Mouse (Mus musculus) right cerebral cortex, adult 18-20 months (tissue): ENCODE measurements around the gene Lamc1.
"Not testable (repeated sequence)": the region's sequence is repeated elsewhere in the genome, so short reads cannot be mapped to it uniquely, and the experiment has no call there.

Experiments used
- DNase-seq: peaks from one replicate; pipeline ENCODE4 v3.0.0; 2022; ENCODE audit warnings: mixed read lengths

Lamc1 gene

DNA sequence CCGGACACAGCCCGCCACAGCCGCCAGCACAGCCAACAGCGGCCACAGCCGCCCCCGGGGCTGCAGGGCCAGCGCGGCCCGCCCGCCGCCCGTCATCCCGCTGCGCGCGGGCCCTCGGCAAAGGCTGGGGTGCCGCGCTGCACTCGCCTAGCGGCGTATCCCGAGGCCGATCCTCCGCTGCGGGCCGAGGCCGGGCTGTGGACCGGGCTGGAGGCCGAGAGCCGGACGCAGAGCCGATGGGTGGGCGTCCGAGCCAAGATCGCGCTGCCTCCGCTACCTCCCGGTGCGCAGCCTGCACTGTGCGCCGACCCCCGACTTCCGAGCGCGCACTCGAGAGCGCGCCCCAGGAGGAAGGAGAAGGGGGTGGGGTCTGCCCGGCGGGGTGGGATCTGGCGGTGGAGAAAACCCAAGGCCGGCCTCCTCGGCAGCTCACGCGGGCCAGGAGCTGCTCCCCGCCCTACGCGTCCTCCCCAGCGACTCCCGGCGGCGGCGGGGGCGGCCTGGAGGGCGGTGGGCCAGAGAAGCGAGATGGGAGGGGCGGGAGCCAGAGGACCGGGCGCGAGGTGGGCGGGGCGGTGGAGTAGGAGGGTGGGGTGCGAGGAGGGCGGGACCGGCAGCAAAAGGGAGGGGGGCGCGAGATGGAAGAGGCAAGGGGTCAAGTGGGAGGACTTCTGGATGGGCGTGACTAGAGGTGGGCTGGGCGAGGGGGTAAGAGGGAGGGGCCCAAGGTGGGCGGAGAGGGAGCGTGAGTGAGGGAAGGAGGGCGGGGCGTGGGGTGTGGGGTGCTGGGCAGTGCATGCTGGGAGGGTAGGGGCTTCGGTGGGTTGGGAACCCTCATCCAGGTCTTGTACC, at the start of gene Lamc1:
Gene Lamc1 (minus strand): TSS at position 343 of the 852 bp plus-strand sequence.
- DNase-seq: peak; percentile 82

DNA sequence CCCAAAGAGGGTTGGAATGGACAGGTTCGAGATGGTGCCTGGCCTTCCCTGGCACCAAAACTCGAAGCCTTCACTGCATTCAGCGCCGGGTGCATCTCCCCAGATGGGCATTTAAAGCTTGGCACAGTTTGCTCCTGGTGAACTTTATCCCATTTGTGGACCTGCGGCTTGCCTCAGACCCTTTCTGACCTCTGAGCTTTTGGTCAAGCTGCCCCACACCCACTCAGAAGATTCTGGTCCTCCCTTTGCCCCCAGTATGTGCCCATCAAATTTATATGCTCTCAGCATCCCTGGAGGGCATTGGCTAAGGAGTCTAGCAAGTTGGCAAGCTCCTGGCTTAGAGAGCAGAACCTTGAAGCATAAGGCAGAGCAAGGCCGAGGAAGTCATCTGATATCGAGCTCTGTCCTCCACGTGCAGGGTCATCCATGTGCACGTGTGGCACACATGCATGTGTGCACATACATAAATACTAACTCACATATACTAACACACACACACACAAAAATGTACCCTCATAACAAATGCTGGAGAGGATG, 48.2 kb upstream of the Lamc1 start:
- DNase-seq: no peak

DNA sequence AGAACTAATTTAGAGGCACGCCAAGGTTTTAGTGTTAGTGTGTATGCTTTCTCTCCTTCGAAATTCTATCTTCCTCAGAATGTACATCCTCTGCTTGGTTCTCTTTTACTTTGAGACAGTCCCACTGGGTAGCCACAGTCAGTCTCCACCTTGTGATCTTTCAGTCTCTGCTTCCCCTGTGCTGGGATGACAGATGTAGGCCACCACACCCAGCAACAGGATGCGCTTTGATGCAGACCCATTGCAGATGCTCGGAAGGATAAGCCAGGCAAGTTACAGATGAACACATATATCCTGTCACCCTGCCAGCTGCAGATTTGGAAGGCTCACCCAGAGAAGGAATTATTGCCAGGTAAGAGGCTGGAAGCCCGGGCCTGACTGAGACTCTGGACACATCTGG, 47.2 kb upstream of the Lamc1 start:
- DNase-seq: no peak

DNA sequence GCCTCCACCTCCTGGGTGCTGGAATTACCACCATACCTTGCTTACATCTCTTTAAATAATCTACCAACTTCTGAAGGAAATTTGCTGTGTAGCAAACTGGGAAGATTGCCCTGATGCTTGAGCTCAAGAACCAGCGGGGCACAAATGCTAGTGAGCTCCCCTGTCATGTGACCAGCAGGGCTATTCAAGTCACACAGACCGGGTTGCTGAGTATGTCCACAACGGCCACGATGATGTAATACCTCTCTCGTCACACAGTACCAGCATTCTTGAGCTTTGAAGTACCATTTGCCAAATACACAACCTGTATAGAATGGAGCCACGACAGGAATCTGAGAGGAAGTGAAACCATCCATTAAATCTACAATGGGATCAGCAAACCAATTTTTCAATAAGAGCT, 46.0 kb upstream of the Lamc1 start:
- DNase-seq: no peak

DNA sequence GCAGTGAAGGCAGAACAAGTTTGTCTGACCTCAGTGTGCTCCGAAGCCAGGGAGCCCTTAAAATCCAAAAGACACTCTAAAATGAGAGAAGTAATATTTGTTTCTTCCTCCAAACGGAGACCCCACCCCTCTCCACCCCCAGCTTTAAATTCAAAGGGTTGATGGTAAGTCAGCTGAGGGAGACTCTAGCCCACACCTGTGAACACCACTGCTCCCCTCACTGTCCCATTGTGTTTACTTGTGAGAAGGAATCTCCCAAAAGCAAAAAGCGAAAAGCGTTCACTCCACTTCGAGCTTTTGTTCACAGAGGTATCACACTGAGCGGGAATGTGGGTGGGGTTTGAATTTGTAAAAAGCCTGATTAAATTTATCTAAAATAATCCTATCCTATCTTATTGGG, 43.9 kb upstream of the Lamc1 start:
- DNase-seq: no peak

DNA sequence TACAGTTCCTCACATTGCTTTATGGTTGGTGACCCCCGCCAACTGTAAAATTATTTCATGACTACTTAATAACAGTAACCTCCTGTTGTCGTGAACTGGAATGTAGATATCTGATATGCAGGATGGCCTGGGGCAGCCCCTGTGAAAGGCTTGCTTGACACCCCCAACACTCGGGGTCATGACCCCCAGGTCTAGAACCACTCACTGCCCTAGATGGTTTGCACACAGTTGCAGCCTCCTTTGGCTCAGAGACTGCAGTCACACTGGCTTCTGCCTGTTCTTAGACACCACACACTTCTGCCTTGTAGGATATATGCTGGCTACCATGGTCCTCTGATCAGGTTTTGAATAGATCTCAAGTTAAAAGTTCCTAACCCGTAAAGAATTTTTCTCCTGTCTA, 41.5 kb upstream of the Lamc1 start:
- no peak for DNase-seq

DNA sequence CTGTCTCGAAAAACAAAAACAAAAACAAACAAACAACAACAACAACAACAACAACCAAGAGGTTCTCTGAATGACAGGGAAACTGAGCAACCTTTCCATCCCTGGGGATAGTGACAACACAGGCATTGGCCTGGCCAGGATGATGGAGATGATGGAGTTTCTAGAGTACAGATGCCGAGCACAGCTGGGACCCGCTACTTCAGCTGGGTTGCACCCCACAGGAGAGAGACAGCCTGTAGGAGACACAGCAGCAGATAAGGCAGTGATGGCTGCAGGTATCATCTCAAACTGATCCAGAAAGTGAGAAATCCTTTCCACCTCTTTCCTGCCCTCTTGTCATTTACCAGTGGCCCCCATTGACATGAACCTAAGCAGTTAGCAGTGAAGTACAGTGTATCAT, 39.3 kb upstream of the Lamc1 start:
- DNase-seq: no peak

DNA sequence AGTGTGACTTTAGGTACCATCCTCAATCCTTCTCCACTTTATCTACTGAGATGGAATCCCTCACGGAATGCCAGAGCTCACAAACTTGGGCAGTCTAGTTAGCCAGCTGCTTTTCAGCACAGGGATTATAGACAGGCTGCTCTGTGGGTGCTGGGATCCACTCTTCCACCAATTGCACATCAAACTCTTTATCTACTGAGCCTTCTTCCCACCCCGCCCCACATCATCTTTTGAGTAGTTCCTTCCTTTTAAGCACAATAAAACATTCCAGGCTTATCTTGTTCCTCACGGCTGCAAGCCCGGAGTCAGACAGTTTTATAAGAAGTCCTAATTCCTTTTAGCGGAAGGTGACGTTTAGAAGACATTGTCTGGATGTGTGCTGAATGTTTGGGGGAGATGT, 36.4 kb upstream of the Lamc1 start:
- no peak for DNase-seq

DNA sequence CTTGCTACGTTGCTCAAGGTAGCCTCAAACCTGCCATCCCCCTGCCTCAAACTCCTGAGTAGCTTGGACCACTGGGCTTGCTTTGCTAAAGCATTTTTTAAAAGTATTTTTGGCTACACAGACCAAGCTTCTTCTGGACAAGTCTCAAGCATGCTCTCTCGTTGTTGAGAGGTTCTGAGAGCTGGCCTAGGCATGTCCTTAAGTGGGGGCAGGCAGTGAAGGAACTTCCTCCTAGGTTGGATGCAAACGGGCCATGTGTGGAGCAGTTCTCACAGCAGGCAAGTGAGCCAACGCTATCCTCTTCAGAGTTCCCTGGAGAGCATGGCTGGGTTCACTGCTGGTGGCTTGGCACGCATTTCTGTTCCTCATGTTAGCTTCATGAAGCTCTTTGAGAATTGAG, 34.5 kb upstream of the Lamc1 start:
- DNase-seq: no peak

DNA sequence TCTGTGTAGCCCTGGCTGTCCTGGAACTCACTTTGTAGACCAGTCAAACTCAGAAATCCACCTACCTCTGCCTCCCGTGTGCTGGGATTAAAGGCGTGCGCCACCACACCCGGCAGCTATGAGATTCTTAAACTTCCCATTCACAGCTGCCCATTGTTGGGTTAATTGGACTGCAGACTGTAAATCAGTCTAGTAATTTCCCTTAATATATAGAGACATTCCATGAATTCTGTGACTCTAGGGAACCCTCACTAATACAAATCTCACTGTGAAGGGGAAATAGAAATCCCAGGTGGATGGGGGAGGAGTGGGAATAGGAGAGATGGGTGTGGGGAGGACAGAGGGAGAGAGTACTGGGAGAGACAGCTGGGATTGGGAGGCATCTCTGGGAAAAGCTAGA, 29.3 kb upstream of the Lamc1 start:
- no peak for DNase-seq

DNA sequence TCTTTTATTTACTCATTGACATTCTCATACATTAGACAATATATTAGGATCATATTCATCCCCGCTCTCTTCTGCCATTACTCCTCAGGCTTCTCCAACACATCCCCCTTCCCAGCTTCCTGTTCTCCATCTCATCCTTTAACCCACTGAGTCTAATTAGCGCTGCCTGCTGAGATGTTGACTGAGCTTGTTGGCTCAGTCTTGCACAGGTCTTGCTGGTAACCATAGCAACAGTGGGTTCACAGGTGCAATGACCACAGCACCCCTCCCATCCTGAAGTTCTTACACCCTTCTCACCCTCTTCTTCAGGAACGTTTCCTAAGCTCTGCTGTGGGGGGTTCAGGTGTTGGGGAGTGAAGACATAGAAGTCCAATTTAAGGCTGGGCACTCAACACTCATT, 28.0 kb upstream of the Lamc1 start:
- DNase-seq: no peak

DNA sequence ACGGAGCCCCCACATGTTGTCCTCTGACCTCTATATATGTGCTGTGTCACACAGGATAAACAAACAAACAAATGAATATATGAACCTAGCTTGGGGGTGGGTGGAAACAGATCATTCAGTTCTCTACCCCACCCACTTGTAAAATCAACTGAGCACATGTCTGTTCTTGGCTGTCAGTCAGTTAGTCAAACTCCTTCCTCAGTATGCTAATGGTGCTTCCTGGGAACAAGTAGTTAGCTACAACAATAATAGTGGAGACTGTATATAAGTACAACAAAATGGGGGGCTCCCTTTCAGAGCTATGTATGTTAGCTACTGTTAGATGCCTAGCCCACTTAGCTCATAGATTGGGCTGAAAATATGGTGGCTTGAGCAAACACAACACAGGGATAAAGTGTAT, 24.6 kb upstream of the Lamc1 start:
- no peak for DNase-seq

DNA sequence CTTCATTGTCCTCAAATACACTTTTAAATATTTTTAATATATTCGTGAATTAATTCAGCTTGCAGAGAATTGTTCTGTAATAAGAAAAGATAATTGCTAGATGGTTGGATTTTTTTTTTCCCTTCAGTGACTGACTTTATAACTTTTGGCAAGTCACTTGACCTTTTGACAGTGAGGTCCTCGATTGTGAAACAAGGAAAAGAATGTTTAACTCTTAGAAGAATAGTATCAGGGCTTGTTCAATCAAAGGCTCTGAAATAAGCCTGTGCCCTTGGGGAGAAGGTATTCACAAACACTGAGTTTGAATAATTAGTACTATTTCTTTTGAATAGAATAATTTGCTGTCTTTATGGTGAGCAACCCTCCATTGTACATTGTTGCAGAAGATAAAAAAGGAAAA, 21.9 kb upstream of the Lamc1 start:
- no peak for DNase-seq

DNA sequence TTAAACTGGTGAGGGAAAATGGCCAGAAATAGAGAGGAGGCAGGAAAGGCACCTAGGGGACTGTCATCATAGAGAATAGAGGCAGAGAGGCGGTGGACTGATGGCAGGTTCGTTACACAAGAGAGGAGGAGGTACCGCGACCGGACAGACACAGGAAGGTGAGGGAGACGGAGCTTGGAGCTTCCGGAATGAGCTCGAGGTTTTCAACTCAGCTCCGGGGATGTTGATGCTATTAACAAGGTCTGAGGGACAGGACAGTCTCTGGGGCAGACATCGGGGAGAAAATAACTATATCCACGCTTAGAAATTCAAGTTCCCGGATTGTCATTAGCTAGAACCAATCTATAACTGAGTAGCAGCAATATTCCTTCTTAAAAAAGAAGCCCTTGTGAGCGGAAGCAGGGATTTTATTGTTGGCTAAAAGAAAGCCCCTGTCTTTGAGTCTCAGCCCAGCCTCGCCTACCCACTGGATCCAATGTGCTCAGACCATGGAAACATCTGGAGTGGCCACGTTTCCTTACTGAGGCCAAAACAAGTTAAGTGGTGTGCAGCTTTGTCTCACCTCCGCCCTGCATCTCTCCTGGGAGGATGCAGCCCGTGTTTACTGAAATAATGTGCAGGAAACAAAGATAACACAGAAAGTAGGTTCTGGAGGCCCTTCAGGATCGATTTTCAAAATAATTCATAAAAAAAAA, 21.3 kb upstream of the Lamc1 start:
- DNase-seq: no peak

DNA sequence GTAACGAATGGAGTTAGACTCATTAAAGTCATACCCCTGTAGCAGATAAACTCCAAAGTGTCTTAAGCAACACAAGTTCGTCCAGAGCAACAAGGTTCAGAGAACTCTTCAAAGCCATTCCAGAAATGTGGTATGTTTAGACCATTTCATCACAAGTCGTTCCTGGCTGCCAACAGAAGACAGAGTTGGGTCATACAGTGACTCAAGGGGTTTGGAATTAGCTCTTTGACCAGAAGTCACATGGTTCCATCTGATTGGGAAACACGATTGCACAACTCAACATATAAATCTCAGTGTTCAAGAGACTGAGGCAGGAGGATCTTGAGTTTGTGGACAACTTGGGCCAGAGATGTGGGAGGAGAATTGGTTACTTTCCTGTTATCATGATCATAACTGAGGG, 18.4 kb upstream of the Lamc1 start:
- no peak for DNase-seq

DNA sequence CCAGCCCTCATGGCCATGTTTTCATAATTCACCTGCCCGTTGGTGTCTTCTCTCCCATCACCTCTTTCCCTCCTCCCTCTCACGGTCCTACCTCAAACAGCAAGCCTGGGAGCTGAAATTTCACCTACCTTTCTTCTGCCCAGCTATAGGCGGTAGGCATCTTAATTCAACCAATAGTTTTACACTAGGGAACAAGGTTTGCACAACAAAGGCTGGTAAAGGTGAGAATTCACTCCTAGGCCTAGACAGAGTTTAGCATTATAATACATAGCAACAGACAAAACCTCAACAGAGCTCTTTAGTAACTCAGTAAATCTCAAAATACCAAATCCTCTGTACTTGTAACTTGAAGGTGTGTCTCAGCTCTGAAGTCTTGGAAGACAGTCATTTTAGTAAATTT, 15.1 kb upstream of the Lamc1 start:
- no peak for DNase-seq

DNA sequence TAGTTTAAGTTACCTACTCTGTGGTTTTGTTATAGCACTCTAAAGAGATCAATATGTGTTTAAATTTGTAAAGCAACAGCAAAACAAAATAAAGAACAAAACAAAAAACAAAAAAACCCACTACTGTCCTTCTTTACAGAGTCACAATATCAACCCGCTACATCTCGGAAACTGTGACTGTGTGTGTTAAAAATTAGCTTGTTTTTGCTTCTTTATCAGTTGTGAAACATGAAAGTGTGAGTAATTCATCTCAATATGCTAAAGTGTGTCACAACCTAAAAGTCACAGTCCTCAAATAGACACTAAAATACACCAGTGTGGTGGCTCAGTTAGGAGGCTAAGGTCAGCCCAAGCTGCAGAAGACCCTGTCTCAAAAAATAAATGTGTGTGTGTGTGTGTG, 14.5 kb upstream of the Lamc1 start:
- no peak for DNase-seq

DNA sequence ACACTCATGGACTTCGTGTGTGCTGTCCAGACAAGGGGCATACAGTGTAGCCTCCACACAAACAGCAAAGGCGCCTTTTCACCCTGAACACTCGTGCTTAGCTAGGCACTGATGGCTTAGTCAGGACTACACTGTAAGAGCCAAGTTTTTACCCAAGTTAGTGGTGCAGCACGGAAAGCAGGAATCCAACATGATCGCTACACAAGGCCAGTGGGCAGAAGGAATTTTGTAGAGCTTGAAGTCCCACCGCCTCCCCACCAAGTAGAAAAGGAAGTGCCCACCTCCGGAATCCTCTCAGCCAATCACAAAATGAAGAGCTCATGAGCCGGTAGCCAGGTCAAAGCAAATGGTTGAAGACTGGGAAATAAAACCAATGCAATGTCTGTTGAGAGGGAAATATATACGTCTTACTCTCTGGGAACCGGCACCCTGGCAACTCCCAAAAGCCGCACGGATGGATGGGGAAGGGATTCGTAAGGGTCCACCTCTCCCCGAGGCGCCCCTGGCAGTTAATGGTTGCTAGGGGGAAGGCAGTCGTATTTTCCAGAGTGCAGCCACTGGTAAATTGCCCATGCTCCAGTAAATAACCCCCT, 13.2 kb upstream of the Lamc1 start:
- DNase-seq: no peak

DNA sequence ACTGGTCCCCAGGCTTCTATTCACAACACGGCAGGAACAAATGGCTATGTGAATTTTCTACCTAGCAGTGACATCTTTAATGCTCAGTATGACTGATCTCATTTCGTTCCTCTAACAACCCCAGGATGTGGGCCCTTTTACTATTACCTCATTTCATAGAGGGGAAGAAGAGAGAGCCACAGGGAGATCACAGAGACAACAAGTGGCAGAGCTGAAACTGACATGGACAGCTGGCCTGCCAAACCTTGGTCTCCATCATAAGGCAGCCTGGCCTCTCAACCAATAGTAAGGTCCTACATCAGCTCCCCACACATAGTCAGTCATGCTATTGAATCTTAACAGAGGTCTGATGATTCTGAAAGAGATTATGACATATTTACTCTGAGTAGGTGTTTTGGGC, 12.4 kb upstream of the Lamc1 start:
- no peak for DNase-seq

DNA sequence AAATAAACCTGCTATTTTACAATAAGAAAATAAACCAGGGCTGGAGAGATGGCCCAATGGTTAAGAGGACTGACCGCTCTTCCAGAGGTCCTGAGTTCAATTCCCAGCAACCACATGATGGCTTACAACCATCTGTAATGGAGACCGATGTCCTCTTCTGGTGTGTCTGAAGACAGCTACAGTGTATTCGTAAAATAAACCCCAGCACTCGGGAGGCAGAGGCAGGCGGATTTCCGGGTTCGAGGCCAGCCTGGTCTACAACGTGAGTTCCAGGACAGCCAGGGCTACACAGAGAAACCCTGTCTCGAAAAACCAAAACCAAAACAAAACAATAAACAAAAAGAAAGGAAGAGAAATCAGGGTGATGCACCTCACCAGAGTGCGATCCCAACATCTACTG, 2.9 kb upstream of the Lamc1 start:
- not testable (repeated sequence) for DNase-seq

DNA sequence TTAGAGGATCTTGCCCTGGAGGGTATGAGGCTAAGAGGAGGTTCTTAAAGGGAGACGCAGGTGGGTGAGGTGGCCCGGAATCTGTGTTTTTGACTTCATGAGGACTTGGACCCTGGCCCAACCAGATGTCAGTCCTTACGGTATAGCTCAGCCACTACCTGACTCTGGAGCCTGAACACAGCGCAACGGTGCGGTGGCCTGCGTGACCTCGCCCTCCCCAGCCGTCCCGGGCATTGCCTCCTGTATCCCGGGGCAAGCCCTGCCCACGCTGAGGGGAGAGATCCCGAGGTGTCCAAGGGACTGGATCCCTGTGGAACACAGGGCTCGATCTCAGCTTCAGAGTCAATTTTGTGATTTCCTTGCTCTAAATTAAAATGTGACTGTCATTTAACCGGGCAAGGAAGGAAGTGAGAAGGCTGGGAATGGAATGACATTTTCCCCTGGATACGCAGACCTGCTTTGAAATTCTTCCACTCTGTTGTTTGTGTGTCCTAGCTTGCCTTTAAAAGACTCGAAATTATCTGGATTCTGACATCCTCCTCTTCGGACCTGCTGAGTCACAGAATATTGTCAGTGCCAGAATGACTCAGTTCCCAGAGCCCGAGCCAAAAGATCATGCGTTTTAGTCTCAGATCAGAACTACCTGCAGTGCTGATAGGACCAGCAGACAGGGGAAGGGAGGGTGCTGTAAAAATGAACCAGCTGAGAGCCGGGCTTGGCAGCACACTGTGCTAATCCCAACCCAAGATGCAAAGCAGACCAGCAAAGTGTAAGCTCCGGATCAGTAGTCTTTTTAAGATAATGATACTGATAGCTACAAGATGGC, 923 bp upstream of the Lamc1 start:
- DNase-seq: peak; percentile 46

DNA sequence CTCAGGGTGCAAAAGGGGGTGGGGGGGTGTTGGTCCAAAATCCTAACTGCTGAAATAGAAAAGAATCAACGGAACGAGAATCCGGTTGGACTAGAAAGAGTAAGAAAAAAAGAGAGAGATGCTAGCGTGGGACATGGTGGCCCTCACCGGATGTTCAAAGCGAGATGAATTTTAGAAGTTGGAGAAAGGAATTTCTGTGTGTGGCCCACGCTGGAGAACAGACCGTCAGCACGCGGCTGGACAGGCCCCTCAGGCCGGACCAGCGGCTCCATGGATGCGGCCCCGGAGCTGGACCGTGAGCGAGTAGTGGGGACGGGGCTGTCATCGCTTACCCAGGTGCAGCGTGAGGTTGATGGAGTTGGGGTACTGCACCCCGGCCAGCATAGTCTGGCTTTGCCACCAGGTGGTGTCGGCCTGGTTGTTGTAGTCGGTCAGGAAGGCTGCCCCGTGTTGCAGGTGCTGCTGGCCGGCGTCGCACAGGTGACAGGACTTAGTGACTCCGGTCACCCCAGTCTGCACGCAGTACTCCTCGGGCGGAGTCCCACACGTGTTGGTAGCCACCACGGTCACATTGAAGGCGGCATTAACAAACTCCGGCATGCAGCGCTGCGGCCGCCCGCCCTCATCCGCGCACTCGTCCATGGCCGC, 666 bp downstream of the Lamc1 start:
- DNase-seq: no peak

DNA sequence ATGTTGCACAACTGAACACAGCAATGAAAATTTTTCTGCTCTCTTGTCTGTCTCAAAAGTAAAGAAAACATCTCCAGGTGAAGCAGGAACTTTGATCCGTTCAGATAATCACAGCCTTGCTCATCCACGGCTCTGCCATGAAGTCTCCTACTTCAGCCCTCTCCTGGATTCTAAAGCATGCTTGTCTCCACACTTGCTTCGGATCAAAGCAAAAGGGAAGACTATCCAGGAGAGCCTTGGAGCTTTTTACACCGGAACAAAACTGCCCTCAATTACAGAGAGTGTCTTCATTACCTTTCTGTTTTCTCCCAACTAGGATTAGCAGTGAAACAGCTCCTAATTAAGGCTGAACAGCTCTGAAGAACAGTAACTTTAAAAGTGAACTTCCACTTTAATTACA, 1.4 kb downstream of the Lamc1 start:
- no peak for DNase-seq
